Mouse (Mus musculus): Measurements from ENCODE around the gene Nmrk1. TPM values are rescaled to one million over a fixed set of nuclear protein-coding genes. Genes with fewer than 3 reads are reported as not detected.
"Not testable (repeated sequence)": the region's sequence is repeated elsewhere in the genome, so short reads cannot be mapped to it uniquely, and the experiment has no call there.

Gene Nmrk1
- 12.4 TPM for polyA plus RNA-seq (2021)

- ChIA-PET POLR2A (interaction anchor here (0.6 kb wide), 1 partner anchor 77 kb away, joined by 3 read pairs; no protein-coding TSS in a partner anchor), CTCF (interaction anchor here (0.9 to 1.6 kb wide), 3 partner anchors 8 to 187 kb away, joined by 3 to 7 read pairs (median 3); no protein-coding TSS in a partner anchor)
- peak; percentile 99 for ATAC-seq
- peak; percentile 75 for DNase-seq (ENCODE audit: low read depth, low spot score)
- in situ Hi-C loops (cut with MboI; ENCODE audit: low pct_unique_long_range_greater_than_20kb) = no loop called here
- no peak for TF ChIP-seq CTCF (IDR thresholded peaks at IDR 0.05)
- no peaks in the 10 kb centered on the region for H3K27me3 ChIP-seq
Observed at GRCm38 (mm10) chr19:18631644-18632219, at the start of gene Nmrk1, which contains the start of gene Ostf1. Nmrk1 (plus strand) TSS chr19:18631950. Ostf1 (minus strand) TSS chr19:18631823.

DNA sequence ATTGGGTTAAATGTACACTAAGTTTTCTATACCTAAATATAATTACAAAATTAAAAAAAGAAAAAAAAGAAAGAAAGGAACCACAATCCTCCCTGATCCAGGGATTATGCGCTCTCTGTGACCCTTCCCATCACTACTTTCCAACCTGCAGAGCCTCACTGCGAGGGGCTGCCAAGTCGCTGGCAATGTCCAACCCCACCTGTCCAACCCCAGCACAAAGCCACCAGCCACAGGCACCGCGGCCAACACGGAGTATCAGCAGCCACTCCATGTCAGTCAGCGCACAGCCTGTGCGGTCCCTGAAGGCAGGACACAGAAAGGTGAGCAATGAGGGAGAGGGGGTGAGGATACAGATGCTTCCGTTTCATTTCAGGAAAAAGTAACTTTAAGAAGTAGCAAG, 49.5 kb upstream of the Nmrk1 start:
- no peak for TF ChIP-seq CTCF (IDR thresholded peaks at IDR 0.05)
- ChIA-PET CTCF (no interaction called here), POLR2A (no interaction called here)
- ATAC-seq (no peak), DNase-seq (ENCODE audit: low read depth, low spot score) (no peak)
- in situ Hi-C loops (cut with MboI; ENCODE audit: low pct_unique_long_range_greater_than_20kb) = no loop called here
- no peaks in the 10 kb centered on the region for H3K27me3 ChIP-seq

GRCm38 (mm10) chr19:18582887-18583286, 48.9 kb upstream of the Nmrk1 start:
- in situ Hi-C loops (cut with MboI; ENCODE audit: low pct_unique_long_range_greater_than_20kb) = no loop called here
- CTCF ChIA-PET = no interaction called here

GRCm38 (mm10) chr19:18583706-18584105, 48.0 kb upstream of the Nmrk1 start:
- DNase-seq (ENCODE audit: low read depth, low spot score) (no peak), ATAC-seq (no peak)
- ChIA-PET CTCF (no interaction called here), POLR2A (no interaction called here)
- in situ Hi-C loops (cut with MboI; ENCODE audit: low pct_unique_long_range_greater_than_20kb) = no loop called here
- no peaks in the 10 kb centered on the region for H3K27me3 ChIP-seq
- TF ChIP-seq CTCF (IDR thresholded peaks at IDR 0.05) = no peak

More at GRCm38 (mm10) chr19:18582887-18583286, 48.9 kb upstream of the Nmrk1 start:
- POLR2A ChIA-PET = no interaction called here
- DNase-seq (ENCODE audit: low read depth, low spot score) = no peak
- no peak for TF ChIP-seq CTCF (IDR thresholded peaks at IDR 0.05)
- no peaks in the 10 kb centered on the region for H3K27me3 ChIP-seq
- ATAC-seq = no peak

GRCm38 (mm10) chr19:18584621-18585020, 47.1 kb upstream of the Nmrk1 start:
- ChIA-PET POLR2A (interaction anchor here (1.4 kb wide), 1 partner anchor 74 kb away, joined by 3 read pairs; no protein-coding TSS in a partner anchor), CTCF (no interaction called here)
- no peaks in the 10 kb centered on the region for H3K27me3 ChIP-seq
- DNase-seq (ENCODE audit: low read depth, low spot score) (no peak), ATAC-seq (no peak)
- TF ChIP-seq CTCF (IDR thresholded peaks at IDR 0.05) = no peak
- in situ Hi-C loops (cut with MboI; ENCODE audit: low pct_unique_long_range_greater_than_20kb) = no loop called here

DNA sequence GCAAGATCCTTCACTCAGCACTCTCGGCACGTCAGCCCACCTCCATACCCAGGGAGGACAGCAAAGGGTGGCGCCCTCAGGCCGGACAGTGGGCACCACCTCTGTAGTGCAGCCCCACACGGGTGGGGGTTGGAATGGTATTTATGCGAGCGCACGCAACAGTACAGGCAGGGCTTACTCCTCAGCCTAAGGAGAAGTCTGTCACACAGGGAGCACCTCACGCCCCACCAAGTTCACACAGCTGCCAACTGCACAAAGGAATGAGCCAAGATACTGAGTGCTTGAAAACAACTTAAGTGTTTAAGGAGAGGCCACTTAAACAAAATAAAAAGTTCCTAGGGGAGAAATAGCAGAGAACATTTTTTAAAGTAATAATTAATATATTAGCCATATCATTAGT, 44.6 kb upstream of the Nmrk1 start:
- ChIA-PET CTCF (interaction anchor here (2.2 to 2.3 kb wide), 2 partner anchors 11 to 29 kb away, joined by 5 to 10 read pairs; no protein-coding TSS in a partner anchor), POLR2A (no interaction called here)
- no peak for TF ChIP-seq CTCF (IDR thresholded peaks at IDR 0.05)
- H3K27me3 ChIP-seq = no peaks in the 10 kb centered on the region
- DNase-seq (ENCODE audit: low read depth, low spot score) = no peak
- ATAC-seq = no peak
- in situ Hi-C loops (cut with MboI; ENCODE audit: low pct_unique_long_range_greater_than_20kb) = no loop called here

DNA sequence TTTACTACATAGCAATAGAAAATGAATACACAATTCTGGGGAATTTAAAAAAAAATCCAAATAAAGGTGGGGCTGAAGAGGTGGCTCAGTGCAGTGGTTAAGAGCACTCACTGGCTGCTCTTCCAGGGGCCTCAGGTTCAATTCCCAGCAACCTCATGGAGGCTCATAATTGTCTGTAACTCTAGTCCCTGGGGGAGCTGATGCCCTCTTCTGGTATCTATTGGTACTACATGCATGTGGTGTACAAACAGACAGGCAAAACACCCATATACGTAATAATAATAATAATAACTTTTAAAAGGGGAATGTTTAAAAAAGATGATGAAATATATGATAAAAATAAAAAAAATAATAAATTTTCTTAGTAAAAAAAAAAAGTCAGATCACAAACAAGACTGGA, 43.5 kb upstream of the Nmrk1 start:
- TF ChIP-seq CTCF (IDR thresholded peaks at IDR 0.05) = no peak
- ChIA-PET POLR2A (interaction anchor here (0.7 kb wide), 1 partner anchor 9 kb away, joined by 3 read pairs; no protein-coding TSS in a partner anchor), CTCF (interaction anchor here (1.1 to 2.3 kb wide), 2 partner anchors 10 kb away, joined by 4 to 10 read pairs; no protein-coding TSS in a partner anchor)
- in situ Hi-C loops (cut with MboI; ENCODE audit: low pct_unique_long_range_greater_than_20kb) = no loop called here
- DNase-seq (ENCODE audit: low read depth, low spot score) (no peak), ATAC-seq (no peak)
- no peaks in the 10 kb centered on the region for H3K27me3 ChIP-seq

GRCm38 (mm10) chr19:18588801-18589200, 42.9 kb upstream of the Nmrk1 start:
- in situ Hi-C loops (cut with MboI; ENCODE audit: low pct_unique_long_range_greater_than_20kb); POLR2A ChIA-PET; ATAC-seq; H3K27me3 ChIP-seq; DNase-seq (ENCODE audit: low read depth, low spot score): not testable (repeated sequence)
- CTCF ChIA-PET = interaction anchor here (1.2 to 2.3 kb wide), 2 partner anchors 9 to 12 kb away, joined by 4 to 10 read pairs; no protein-coding TSS in a partner anchor

DNA sequence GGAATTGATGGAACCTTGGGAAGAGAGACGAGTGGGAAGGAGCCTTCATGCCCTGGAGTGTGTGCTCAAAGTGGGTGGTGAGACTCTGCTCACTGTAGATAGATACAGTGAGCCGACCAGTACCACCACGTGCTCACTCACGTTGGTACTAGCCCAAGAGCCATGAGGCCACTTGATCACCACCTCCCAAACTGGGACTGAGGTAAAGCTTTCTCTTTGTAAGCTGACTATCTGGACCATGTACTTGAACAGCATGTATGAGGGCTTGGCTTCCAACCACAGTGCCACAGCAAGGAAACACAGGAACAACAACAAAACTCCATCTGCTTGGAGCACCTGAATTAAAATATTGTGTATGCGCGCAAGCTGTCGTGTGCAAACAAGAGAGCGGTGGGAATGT, 42.5 kb upstream of the Nmrk1 start:
- H3K27me3 ChIP-seq = no peaks in the 10 kb centered on the region
- TF ChIP-seq CTCF (IDR thresholded peaks at IDR 0.05) = no peak
- CTCF ChIA-PET = interaction anchor here (1.2 kb wide), 1 partner anchor 11 kb away, joined by 4 read pairs; no protein-coding TSS in a partner anchor
- no peak for DNase-seq (ENCODE audit: low read depth, low spot score)
- in situ Hi-C loops (cut with MboI; ENCODE audit: low pct_unique_long_range_greater_than_20kb) = no loop called here
- POLR2A ChIA-PET = no interaction called here
- ATAC-seq = no peak

- DNase-seq (ENCODE audit: low read depth, low spot score) = no peak
- POLR2A ChIA-PET = no interaction called here
Observed at GRCm38 (mm10) chr19:18590234-18590633, 41.5 kb upstream of the Nmrk1 start.

DNA sequence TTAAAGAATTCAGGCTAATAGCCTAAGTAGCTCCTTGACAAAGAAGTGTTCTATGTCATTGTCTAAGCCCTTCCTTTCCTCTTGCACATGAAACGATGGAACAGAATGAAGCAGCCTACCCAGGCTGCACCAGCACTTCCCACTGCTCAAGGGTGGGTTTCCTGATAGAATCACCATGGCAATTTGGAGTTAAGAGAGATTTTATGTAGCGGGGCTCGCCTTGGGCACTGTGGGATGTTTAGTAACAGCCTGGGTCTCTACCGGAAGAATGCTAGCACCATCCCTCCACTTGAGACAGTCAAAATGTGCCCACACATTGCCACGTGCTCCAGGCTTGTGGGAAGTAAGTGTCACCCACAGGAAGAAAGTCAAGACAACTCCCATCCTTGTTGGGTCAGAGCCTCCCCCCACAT, 40.8 kb upstream of the Nmrk1 start:
- no peak for DNase-seq (ENCODE audit: low read depth, low spot score)
- ATAC-seq = no peak
- CTCF ChIA-PET = interaction anchor here (1.0 kb wide), 1 partner anchor 21 kb away, joined by 3 read pairs; no protein-coding TSS in a partner anchor
- no peak for TF ChIP-seq CTCF (IDR thresholded peaks at IDR 0.05)
- H3K27me3 ChIP-seq = no peaks in the 10 kb centered on the region
- in situ Hi-C loops (cut with MboI; ENCODE audit: low pct_unique_long_range_greater_than_20kb) = no loop called here
- POLR2A ChIA-PET = no interaction called here

More at GRCm38 (mm10) chr19:18590234-18590633, 41.5 kb upstream of the Nmrk1 start:
- in situ Hi-C loops (cut with MboI; ENCODE audit: low pct_unique_long_range_greater_than_20kb) = no loop called here
- ATAC-seq = no peak
- no peaks in the 10 kb centered on the region for H3K27me3 ChIP-seq
- CTCF ChIA-PET = interaction anchor here (1.0 to 1.2 kb wide), 2 partner anchors 10 to 20 kb away, joined by 3 to 4 read pairs; no protein-coding TSS in a partner anchor
- no peak for TF ChIP-seq CTCF (IDR thresholded peaks at IDR 0.05)

All from Patski (cell line).